Mouse (Mus musculus) telencephalon, adult 2 months (tissue): ENCODE measurements around the gene Dhx57.

Experiments used
- DNase-seq: peaks from one replicate; pipeline ENCODE4 v3.0.0-alpha.2; 2011; ENCODE audit warnings: low read depth, low spot score

Gene Dhx57

GRCm38 (mm10) chr17:80199160-80199778 is 91.0 kb downstream of the Dhx57 start:
- no peak for DNase-seq

GRCm38 (mm10) chr17:80193075-80193474 is 97.2 kb downstream of the Dhx57 start:
- DNase-seq = peak; percentile 24
